Mouse (Mus musculus) fat pad, adult 2 months (tissue): Measurements from ENCODE around the gene Ap1m2.

ENCODE experiments used
- DNase-seq: peaks from one replicate; pipeline ENCODE4 v3.0.0-alpha.2; 2011; ENCODE audit warnings: low read depth, low spot score; ENCODE audit errors: extremely low read depth

Ap1m2 gene

GRCm38 (mm10) chr9:21312134-21312533 lies at the start of gene Ap1m2:
Gene Ap1m2 (minus strand): TSS chr9:21312337.
- no peak for DNase-seq

DNA sequence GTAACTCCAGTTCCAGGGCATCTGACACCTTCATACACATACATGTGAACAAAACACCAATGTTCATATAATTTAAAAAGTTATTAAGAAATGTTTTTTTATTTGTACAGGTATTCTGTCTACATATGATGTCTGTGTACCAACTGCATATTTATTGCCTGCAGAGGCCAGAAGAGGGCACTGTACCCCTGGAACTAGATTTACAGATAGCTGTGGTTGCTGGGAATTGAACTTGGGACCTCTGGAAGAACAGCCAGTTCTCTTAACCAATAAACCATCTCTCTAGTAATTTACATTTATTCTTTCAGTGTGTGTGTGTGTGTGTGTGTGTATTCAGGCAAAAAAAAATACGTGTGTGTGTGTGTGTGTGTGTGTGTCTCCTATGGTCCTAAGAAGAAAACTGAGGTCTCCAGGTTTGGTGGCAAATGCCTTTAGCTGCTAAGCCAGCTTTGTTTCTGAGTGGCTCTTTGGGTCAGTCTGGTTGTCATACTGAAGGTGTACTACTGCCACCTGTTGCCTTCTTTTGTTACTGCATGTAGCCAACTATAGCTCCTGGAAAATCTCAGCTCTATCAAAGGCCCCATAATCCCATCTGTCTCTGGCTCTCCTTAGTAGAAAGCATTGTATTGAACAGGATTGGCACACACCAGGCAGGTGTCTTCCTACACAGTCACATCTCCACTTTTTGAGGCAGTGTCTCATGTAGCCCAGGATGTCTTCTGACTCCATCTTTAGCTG lies 45.0 kb upstream of the Ap1m2 start:
- DNase-seq: no peak

GRCm38 (mm10) chr9:21354796-21355195 lies 42.7 kb upstream of the Ap1m2 start:
- no peak for DNase-seq

DNA sequence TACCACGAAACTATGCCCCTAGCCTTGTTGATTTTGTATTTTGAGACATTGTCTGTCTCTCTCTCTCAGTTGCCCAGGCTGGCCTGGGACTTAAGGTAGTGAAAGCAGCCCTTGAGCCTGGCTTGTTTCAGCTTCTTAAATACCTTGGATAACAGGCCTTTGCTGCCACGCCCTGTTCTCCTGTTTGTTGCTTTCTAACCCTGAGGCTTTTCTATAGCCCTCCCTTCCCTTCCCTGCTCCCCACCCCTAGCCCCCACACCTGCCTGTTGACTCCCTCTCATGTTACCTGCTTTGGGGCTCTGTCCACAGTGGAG lies 41.2 kb upstream of the Ap1m2 start:
- DNase-seq: no peak

DNA sequence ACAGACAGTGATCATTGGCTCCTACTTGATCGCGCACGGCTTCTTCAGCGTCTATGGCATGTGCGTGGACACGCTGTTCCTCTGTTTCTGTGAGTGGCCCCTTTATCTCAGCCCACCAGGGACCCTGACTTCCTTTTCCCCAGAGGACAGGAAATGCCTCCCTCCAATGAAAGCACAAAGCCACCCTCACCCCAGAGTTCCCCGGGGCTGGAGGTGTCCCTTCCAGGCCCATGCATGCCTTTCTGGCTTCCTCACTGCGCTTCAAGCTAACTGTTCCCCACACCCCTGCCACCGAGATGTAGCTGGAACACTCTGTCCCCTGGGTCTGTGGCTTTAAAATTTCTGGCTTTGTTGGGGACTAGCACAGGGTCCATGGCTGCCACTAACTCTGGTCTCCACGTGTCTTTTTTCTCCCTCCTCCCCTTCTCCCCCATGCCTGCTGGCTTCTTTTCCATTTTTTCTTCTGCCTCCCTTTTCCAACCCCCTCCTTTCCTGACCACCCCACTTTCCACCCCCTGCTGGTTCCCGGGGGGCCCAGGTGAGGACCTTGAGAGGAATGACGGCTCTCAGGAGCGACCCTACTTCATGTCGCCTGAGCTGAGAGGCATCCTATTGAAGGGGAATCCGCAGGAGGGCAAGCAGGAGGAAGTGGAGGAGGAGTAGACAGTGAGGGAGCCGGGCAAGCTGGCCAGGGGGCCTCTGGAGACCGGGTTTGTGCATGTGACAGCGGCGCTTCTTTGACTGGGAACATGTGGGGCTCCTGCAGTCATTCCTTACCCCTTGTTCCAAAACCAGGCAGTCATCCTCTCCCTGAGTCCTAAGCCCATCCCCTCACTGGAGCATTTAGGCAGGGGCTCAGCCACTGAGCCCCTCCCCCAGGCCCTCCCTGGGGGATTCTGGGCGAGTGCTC lies 40.6 kb upstream of the Ap1m2 start:
- DNase-seq: no peak

DNA sequence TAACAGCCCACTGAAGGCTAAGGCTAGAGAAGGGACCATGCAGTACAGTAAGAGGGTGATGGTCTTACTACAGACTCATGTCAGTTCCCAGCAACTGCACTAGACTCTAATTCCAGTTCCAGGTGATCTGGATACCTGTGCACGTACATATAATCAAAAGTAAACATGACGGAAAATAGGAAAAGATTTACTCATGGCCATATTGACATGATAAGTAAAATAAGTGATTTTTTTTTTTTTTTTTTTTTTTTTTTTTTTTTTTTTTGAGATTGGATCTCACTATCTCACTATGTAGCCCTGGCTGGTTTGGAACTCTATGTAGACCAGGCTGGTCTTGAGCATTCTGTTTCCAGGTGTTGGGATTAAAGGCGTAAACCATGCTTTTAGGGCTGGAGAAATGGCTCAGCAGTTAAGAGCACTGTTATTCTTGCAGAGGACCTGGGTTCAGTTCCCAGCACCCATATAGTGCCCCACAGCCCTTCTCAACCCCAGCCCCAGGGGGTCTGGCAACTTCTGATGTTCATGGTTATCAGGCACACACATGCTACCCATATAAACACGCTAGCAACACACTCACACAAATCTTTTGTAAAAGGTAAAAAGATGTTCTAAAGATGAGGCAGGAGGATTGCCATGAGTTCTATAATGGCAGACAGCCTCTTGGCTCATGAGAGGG lies 39.7 kb upstream of the Ap1m2 start:
- DNase-seq: no peak

DNA sequence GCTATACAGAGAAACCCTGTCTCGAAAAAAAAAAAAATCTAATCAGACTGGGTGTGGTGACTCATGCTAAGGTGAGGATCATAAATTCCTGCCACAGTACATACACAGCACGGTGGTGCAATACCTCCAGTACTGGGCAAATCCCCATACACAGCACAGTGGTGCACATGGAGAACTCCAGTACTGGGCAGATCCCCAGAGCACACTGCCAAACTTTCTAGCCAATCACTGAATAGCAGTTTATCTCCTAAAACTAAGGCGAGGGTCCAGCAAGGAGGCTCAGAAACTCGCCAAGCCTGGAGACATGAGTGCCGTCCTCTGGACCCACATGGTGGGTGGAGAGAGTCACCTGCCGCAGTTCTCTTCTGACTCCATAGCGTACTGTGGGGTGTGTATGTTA lies 39.0 kb upstream of the Ap1m2 start:
- peak; percentile 92 for DNase-seq

DNA sequence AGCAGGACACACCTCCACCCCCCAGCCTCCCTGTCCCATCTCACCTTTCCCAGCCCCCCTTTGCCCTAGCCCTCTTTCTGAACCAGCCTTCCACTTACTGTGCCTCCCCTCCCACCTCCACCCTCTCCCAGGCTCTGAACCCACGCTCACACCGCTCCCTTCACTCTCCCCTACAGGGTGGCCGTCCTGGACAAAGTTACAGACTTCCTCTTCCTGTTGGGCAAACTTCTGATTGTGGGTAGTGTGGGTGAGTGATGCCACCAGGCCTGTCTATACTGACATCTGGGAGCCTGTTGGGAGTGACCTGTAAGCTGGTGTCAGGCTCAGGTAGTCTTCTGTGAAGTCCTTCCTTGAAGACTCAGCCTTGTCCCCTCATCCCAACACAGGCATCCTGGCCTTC lies 36.0 kb upstream of the Ap1m2 start:
- DNase-seq: no peak

DNA sequence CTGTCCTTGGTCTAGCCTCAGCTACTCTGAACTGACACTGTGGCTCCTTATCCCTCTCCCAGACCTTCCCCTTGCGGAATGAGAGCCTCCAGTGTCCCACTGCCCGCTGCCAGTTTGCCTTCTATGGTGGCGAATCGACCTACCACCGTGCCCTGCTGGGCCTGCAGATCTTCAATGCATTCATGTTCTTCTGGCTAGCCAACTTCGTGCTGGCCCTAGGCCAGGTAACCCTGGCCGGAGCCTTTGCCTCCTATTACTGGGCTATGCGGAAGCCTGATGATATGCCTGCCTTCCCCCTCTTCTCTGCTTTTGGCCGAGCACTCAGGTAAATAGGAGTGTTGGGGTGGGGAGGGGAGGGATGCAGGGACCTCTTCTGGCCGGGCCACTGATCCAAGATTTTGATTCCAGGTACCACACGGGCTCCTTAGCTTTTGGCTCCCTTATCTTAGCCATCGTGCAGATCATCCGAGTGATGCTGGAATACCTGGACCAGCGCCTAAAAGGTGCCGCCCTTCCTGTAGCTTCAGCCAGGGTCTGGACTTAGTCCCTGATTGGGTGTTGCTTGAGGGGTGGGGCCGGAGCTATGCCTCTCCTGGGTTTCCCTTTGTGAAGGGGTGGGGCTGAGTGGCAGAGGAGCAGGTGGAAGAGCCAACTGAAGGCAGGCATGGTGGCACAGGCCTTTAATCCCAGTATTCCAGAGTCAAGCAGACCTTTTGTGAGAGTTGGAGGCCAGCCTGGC lies 34.7 kb upstream of the Ap1m2 start:
- no peak for DNase-seq

DNA sequence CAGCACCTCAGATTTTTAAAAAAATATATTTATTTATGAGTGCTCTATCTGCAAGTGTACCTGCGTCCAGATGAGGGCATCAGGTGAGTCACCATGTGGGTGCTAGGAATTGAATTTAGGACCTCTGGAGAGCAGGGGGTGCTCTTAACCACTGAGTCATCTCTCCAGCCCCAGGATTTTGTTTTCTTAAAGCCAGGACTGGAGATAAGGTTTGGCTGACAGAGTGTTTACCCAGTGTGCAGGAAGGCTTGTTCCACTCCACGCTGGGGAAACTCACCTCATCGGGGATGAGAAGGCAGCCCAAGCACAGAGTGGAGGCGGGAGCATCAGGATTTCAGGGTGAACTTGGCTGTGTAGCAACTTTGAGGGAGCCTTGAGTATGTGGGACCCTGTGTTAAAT lies 28.3 kb upstream of the Ap1m2 start:
- DNase-seq: no peak

- DNase-seq: no peak
These were observed 25.5 kb upstream of the Ap1m2 start for GRCm38 (mm10) chr9:21337652-21338051.

DNA sequence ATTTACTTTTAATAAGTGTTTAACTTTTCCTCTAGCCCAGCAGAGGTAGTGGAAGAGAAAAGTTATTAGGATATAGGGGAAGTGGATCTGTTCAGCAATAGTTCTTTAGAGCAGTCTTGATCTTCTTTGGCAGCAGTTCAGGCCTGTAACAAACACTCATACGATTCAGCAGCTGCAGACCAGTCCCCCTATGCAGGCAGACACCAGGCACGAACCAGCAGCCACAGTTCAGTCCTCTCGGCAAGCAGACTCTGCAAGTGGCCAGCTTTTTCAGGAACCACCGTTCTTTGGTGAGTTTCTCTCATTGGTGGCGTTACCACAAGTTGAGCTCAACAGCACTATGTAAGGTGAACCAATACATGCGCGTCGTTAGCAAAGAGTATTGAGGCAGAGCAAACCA lies 24.4 kb upstream of the Ap1m2 start:
- DNase-seq: no peak

DNA sequence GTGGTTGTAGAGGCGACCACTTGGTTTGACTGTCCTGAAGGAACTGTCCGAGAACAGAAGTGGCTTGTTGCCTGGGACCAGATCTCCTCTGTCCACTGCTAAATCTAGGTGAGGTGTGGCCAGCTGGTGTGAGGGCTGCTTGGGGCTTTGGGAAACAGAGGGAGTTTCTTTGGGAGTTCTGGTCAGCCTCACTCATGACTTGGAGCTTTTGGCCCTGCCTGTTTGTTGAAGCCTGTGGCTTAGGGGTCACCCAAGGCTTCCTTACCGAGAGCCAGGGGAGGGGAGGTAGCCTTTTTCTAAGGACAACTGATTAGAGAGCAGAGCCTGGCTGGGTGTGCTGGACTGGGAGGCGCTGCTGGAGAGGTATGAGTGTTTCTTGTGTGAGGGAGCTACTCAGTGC lies 23.3 kb upstream of the Ap1m2 start:
- no peak for DNase-seq

- no peak for DNase-seq
These were observed 22.6 kb upstream of the Ap1m2 start for GRCm38 (mm10) chr9:21334747-21335146.

DNA sequence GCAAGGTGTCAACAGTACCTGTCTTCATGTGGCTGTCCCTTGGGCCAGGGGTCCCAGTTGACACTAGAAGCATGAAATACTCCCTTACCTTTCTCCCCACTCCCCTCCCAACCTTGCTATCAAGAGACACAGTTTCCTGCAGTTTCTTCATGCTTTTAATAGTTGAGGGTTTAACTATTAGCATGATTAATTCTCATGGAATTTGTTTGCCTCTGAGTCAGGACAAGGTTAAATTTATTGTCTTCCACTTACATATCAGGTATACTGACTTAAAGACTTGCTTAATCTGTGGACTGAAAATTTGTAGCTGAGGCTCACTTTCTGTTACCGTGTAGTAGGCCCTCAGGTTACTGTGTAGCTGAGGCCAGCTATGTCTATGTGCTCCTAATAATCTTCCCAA lies 21.4 kb upstream of the Ap1m2 start:
- no peak for DNase-seq

DNA sequence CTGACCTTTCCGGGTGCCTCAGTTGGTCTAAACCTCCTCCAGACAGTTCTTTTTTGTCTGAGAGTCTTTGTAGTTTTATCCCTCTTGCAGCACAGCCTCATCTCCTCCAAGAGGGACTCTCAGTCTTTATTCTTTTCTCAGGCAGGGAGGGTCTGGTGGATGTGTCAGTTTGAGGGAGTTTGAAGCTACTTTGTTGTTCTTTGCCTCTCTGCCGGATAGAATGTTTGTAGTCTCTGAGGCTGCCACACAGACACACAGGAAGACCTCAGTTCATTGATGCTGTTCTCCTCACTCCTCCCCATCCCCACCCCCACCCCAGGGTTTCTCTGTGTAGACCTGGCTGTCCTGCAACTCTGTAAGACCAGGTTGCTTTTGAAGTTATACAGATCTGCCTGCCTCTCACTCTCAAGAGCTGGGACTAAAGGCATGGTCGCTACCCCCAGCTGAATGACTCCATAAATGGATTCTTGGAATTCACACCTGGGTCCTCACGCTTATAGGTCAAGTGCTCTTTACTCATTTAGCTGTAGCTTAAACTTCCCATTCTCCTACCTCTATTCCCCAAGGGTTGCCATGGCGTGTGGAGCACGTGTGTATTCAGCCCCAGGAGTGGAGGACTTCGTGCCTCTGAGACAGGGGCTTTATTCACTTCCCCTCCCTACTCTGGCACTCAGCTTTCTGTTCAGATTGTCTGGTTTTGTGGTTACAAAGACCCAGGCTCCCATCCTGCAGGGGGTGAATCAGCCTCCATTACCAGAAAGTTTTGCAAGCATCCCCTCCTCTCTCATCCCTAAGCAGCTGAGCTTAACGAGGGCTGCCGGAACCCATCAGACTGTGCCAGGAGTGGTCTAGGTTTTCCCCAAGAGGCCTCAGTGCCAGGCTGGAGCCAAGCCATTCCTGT lies 20.3 kb upstream of the Ap1m2 start:
- DNase-seq: no peak

DNA sequence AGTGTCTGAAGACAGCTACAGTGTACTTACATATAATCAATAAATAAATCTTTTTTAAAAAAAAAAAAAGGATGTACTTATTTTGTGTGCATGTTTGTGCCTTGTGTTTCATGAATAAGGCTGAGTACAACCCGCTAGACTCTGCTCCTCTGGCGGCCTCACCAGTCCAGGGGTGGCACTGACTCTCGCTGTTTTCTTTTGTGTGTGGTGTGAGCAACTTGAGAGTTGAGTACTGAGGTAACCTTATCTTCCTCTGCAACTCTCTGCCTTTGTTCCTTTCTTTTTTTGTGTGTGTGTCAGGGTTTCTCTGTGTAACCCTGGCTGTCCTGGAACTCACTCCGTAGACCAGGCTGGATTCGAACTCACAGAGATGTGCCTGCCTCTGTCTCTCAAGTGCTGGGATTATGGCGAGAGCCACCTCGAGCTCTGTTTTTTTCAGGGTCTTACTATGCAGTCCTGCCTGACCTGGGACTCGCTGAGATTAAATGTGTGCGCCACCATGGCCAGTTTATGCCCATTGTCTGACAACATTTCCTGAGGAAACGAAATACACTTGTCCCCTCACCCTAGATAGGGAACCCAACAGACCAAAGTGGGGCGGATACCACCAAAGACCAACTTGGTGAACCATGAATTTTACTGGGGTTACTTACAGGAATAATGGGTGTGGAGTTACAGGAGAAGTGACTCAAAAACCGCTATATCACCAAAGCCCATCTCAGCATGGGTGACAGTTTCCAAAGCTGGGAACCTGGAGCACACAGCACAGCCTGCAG lies 19.4 kb upstream of the Ap1m2 start:
- DNase-seq: no peak

DNA sequence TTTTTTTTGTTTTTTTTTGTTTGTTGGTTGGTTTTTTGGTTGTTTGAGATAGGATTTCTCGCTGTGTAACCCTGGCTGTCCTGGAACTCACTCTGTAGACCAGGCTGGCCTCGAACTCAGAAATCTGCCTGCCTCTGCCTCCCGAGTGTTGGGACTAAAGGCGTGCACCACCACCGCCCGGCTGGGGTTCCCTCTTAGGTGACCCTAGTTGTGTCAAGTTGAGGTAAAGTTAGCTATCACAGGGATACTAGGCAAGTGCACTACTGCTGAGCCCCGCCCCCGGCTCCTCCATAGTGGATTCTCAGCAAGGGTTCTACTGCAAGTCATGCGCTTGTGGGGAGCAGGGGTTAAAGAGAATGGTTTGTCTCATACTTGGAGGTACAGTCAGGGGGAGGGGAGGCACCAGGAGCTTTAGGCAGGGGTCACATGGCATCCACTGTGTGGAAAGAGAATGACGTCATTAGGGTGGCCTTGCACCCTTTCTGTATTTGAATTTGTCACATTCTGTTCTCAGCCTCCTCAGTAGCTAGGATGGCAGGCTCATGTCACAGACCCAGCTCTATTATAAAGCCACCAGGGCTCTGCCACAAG lies 17.7 kb upstream of the Ap1m2 start:
- DNase-seq: no peak

DNA sequence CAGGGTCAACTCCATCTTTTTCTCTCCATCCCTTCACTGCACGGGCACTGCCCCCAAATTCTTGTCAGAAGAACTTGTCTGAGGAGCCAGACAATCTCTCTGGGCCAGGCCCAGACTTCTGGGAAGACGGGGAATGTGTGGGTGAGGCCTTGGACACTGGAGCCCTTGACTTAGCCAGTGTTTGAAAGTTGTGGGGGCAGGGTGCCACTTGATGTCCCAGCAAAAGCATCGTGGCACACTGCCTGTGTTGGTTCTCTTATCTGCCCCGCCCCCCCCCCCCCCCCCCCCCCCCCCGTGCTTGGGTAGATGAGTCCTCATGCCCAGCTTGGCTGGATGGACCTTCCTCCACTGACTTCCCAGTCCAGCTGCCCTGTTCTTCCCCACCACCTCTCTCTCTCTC lies 16.9 kb upstream of the Ap1m2 start:
- DNase-seq: no peak
